Mouse (Mus musculus): Measurements from ENCODE around the gene Uhrf1. TPM values are rescaled to one million over a fixed set of nuclear protein-coding genes. Genes with fewer than 3 reads are reported as not detected.

Uhrf1 gene
- polyA plus RNA-seq, 1 experiment from 2014 or later: 321 TPM

- Histone ChIP-seq H3K27me3 (ENCODE audit: low read depth, poor library complexity, severe bottlenecking) (no peaks in the 10 kb centered on the region), H3K4me1 (peaks cover 38% of the 10 kb centered on the region), H3K27ac (replicated peaks) (no peak overlapping the region), H3K9me3 (replicated peaks) (no peaks in the 10 kb centered on the region), H3K36me3 (peaks cover 97% of the 10 kb centered on the region), H3K4me3 (no peak overlapping the region)
- 94% methylated on average over 15 of the region's 15 CpGs for WGBS
- DNase-seq (ENCODE audit: low spot score): no peak
Observed at GRCm38 (mm10) chr17:56309191-56309945, 6.2 kb downstream of the Uhrf1 start.

GRCm38 (mm10) chr17:56324419-56324818 lies 21.3 kb downstream of the Uhrf1 start:
- Histone ChIP-seq H3K4me3 (no peak overlapping the region), H3K27ac (replicated peaks) (no peak overlapping the region), H3K27me3 (ENCODE audit: low read depth, poor library complexity, severe bottlenecking) (no peaks in the 10 kb centered on the region), H3K36me3 (peaks cover 49% of the 10 kb centered on the region), H3K4me1 (peaks cover 33% of the 10 kb centered on the region), H3K9me3 (replicated peaks) (no peaks in the 10 kb centered on the region)
- 71% methylated on average over 3 of the region's 3 CpGs for WGBS
- no peak for DNase-seq (ENCODE audit: low spot score)

- under 1% methylated on average over 57 of the region's 57 CpGs for WGBS
Observed at GRCm38 (mm10) chr17:56325450-56326152, 22.5 kb downstream of the Uhrf1 start, which contains the start of gene Kdm4b. Gene Kdm4b (plus strand): TSS chr17:56326062.

GRCm38 (mm10) chr17:56326153-56327147 lies 23.3 kb downstream of the Uhrf1 start:
- peaks cover 52% of the 10 kb centered on the region for H3K4me1 ChIP-seq
- H3K9me3 ChIP-seq (replicated peaks): no peaks in the 10 kb centered on the region
- peaks cover 29% of the 10 kb centered on the region for H3K36me3 ChIP-seq
- no peak for DNase-seq (ENCODE audit: low spot score)
- peak overlapping the region; percentile 88 for H3K4me3 ChIP-seq
- peak overlapping the region; percentile 95 for H3K27ac ChIP-seq (replicated peaks)
- WGBS: 4% methylated on average over 67 of the region's 67 CpGs
- no peaks in the 10 kb centered on the region for H3K27me3 ChIP-seq (ENCODE audit: low read depth, poor library complexity, severe bottlenecking)

More at GRCm38 (mm10) chr17:56325450-56326152, 22.5 kb downstream of the Uhrf1 start, which contains the start of gene Kdm4b:
- Histone ChIP-seq H3K9me3 (replicated peaks) (no peaks in the 10 kb centered on the region), H3K4me3 (peak within 1 kb of the TSS; percentile 88), H3K27ac (replicated peaks) (peak within 1 kb of the TSS; percentile 95), H3K27me3 (ENCODE audit: low read depth, poor library complexity, severe bottlenecking) (no peaks in the 10 kb centered on the region), H3K36me3 (peaks cover 38% of the 10 kb centered on the region), H3K4me1 (peaks cover 45% of the 10 kb centered on the region)
- peak; percentile 99 for DNase-seq (ENCODE audit: low spot score)

GRCm38 (mm10) chr17:56329267-56329666 lies 26.1 kb downstream of the Uhrf1 start:
- Histone ChIP-seq H3K4me3 (no peak overlapping the region), H3K4me1 (peaks cover 64% of the 10 kb centered on the region), H3K27me3 (ENCODE audit: low read depth, poor library complexity, severe bottlenecking) (no peaks in the 10 kb centered on the region), H3K27ac (replicated peaks) (no peak overlapping the region), H3K9me3 (replicated peaks) (no peaks in the 10 kb centered on the region), H3K36me3 (peaks cover 9% of the 10 kb centered on the region; the same call in 1 of the 2 replicates)
- DNase-seq (ENCODE audit: low spot score): no peak

GRCm38 (mm10) chr17:56330345-56330744 lies 27.2 kb downstream of the Uhrf1 start:
- Histone ChIP-seq H3K27me3 (ENCODE audit: low read depth, poor library complexity, severe bottlenecking) (no peaks in the 10 kb centered on the region), H3K4me3 (0 out of 2 replicates have a peak overlapping the region, but pooled peaks have one; percentile 2), H3K27ac (replicated peaks) (no peak overlapping the region), H3K36me3 (peaks cover 11% of the 10 kb centered on the region), H3K4me1 (peaks cover 54% of the 10 kb centered on the region), H3K9me3 (replicated peaks) (no peaks in the 10 kb centered on the region)
- DNase-seq (ENCODE audit: low spot score): no peak
- 79% methylated on average over 3 of the region's 3 CpGs for WGBS

GRCm38 (mm10) chr17:56331256-56331655 lies 28.1 kb downstream of the Uhrf1 start:
- Histone ChIP-seq H3K9me3 (replicated peaks) (no peaks in the 10 kb centered on the region), H3K27ac (replicated peaks) (no peak overlapping the region), H3K36me3 (peaks cover 11% of the 10 kb centered on the region), H3K4me1 (peaks cover 56% of the 10 kb centered on the region), H3K4me3 (no peak overlapping the region), H3K27me3 (ENCODE audit: low read depth, poor library complexity, severe bottlenecking) (no peaks in the 10 kb centered on the region)
- DNase-seq (ENCODE audit: low spot score): no peak

- peak; percentile 27 for DNase-seq (ENCODE audit: low spot score)
- H3K27ac ChIP-seq (replicated peaks): no peak overlapping the region
- WGBS: 47% methylated on average over 8 of the region's 8 CpGs
- peaks cover 42% of the 10 kb centered on the region for H3K4me1 ChIP-seq
- no peaks in the 10 kb centered on the region for H3K9me3 ChIP-seq (replicated peaks)
- H3K36me3 ChIP-seq: peaks cover 11% of the 10 kb centered on the region
- H3K4me3 ChIP-seq: no peak overlapping the region
- no peaks in the 10 kb centered on the region for H3K27me3 ChIP-seq (ENCODE audit: low read depth, poor library complexity, severe bottlenecking)
Observed at GRCm38 (mm10) chr17:56332987-56333386, 29.9 kb downstream of the Uhrf1 start.

- Histone ChIP-seq H3K36me3 (peaks cover 14% of the 10 kb centered on the region), H3K4me3 (no peak overlapping the region; the same call in 1 of the 2 replicates), H3K4me1 (peaks cover 18% of the 10 kb centered on the region), H3K9me3 (replicated peaks) (no peaks in the 10 kb centered on the region), H3K27ac (replicated peaks) (no peak overlapping the region), H3K27me3 (ENCODE audit: low read depth, poor library complexity, severe bottlenecking) (no peaks in the 10 kb centered on the region)
- 79% methylated on average over 4 of the region's 4 CpGs for WGBS
- peak; percentile 42 for DNase-seq (ENCODE audit: low spot score)
Observed at GRCm38 (mm10) chr17:56337190-56337589, 34.1 kb downstream of the Uhrf1 start.

- Histone ChIP-seq H3K27me3 (ENCODE audit: low read depth, poor library complexity, severe bottlenecking) (no peaks in the 10 kb centered on the region), H3K4me1 (peaks cover 18% of the 10 kb centered on the region), H3K27ac (replicated peaks) (no peak overlapping the region), H3K9me3 (replicated peaks) (no peaks in the 10 kb centered on the region), H3K4me3 (no peak overlapping the region), H3K36me3 (peaks cover 14% of the 10 kb centered on the region)
- 91% methylated on average over 6 of the region's 6 CpGs for WGBS
- DNase-seq (ENCODE audit: low spot score): no peak
Observed at GRCm38 (mm10) chr17:56337791-56338190, 34.7 kb downstream of the Uhrf1 start.

GRCm38 (mm10) chr17:56338909-56339308 lies 35.8 kb downstream of the Uhrf1 start:
- H3K4me3 ChIP-seq: no peak overlapping the region
- H3K27ac ChIP-seq (replicated peaks): no peak overlapping the region
- DNase-seq (ENCODE audit: low spot score): no peak
- H3K36me3 ChIP-seq: peaks cover 13% of the 10 kb centered on the region
- no peaks in the 10 kb centered on the region for H3K9me3 ChIP-seq (replicated peaks)
- WGBS: 53% methylated on average over 4 of the region's 4 CpGs
- peaks cover 23% of the 10 kb centered on the region for H3K4me1 ChIP-seq
- no peaks in the 10 kb centered on the region for H3K27me3 ChIP-seq (ENCODE audit: low read depth, poor library complexity, severe bottlenecking)

- H3K4me3 ChIP-seq: no peak overlapping the region
- peaks cover 11% of the 10 kb centered on the region for H3K36me3 ChIP-seq
- no peaks in the 10 kb centered on the region for H3K27me3 ChIP-seq (ENCODE audit: low read depth, poor library complexity, severe bottlenecking)
- no peak for DNase-seq (ENCODE audit: low spot score)
- no peak overlapping the region for H3K27ac ChIP-seq (replicated peaks)
- H3K4me1 ChIP-seq: peaks cover 20% of the 10 kb centered on the region
- no peaks in the 10 kb centered on the region for H3K9me3 ChIP-seq (replicated peaks)
Observed at GRCm38 (mm10) chr17:56340717-56341116, 37.6 kb downstream of the Uhrf1 start.
